Mouse (Mus musculus) limb, embryonic 10.5 days (tissue): ENCODE results near the gene Fzd9. TPM values are rescaled to one million over a fixed set of nuclear protein-coding genes. Genes with fewer than 3 reads are reported as not detected.
"Not testable (repeated sequence)": the region's sequence is repeated elsewhere in the genome, so short reads cannot be mapped to it uniquely, and the experiment has no call there.

Source experiments
- DNase-seq: peaks from one replicate; pipeline ENCODE4 v3.0.0-alpha.2; 2017; ENCODE audit warnings: low spot score
- H3K27ac ChIP-seq: fragments of 300-500 bp; sonication (generic); 2 replicates; pipeline ENCODE4 v1.5.1; 2016; ENCODE audit warnings: mild to moderate bottlenecking
- H3K27me3 ChIP-seq: fragments of 300-500 bp; sonication (generic); 2 replicates; pipeline ENCODE4 v1.6.1; 2016; ENCODE audit warnings: low read depth, mild to moderate bottlenecking; ENCODE audit not compliant: poor library complexity, severe bottlenecking
- H3K36me3 ChIP-seq: fragments of 300-500 bp; sonication (generic); 2 replicates; pipeline ENCODE4 v1.6.1; 2016; ENCODE audit warnings: mild to moderate bottlenecking, moderate library complexity
- H3K4me1 ChIP-seq: fragments of 300-500 bp; sonication (generic); 2 replicates; pipeline ENCODE4 v1.6.1; 2016
- H3K4me3 ChIP-seq: fragments of 300-500 bp; sonication (generic); 2 replicates; pipeline ENCODE4 v1.5.1; 2016; ENCODE audit warnings: mild to moderate bottlenecking, moderate library complexity
- H3K9me3 ChIP-seq: fragments of 300-500 bp; sonication (generic); replicated peaks from 2 replicates; pipeline ENCODE4 v1.6.1; 2016; ENCODE audit warnings: mild to moderate bottlenecking
- WGBS: fragments of 180-500 bp; shearing (Covaris S2); methylation state at CpG from one replicate; pipeline ENCODE4 v1.1.7; 2016; 5-methylcytosine and 5-hydroxymethylcytosine counted together
- polyA plus RNA-seq: library from polyadenylated mRNA; unstranded; fragments of >200 nt; fragmentation: Nextera tagmentation; extraction: Ambion mirVana; gene quantifications from 2 replicates; pipeline ENCODE4 v1.2.1, GENCODE M21; 2016

The Fzd9 gene
- polyA plus RNA-seq, 1 experiment from 2014 or later = 1.7 TPM

DNA sequence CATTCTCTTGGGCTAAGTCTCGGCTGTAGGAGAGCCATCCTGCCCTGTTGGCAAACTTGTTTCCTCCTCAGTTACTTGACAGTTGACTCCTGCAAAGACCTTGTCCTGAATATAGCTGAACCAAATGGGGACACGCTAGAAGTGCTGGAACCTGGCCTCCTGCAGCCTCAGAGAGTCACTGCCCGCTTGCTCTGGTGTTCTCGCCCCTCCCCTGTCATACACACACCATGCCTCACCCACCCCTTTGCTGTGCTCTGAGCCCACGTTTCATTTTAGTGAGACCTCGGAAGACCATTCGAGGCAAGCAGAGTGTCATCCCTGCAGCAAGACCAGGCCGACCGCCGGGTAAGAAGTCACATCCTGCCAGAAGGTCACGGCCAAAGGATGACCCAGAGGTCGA, 8.9 kb downstream of the Fzd9 start:
- 88% methylated on average over 12 of the region's 12 CpGs for WGBS
- Histone ChIP-seq H3K4me3 (no peak overlapping the region), H3K27ac (no peak overlapping the region), H3K4me1 (no peaks in the 10 kb centered on the region), H3K9me3 (no peaks in the 10 kb centered on the region), H3K36me3 (peaks cover 99% of the 10 kb centered on the region), H3K27me3 (no peaks in the 10 kb centered on the region)
- no peak for DNase-seq

DNA sequence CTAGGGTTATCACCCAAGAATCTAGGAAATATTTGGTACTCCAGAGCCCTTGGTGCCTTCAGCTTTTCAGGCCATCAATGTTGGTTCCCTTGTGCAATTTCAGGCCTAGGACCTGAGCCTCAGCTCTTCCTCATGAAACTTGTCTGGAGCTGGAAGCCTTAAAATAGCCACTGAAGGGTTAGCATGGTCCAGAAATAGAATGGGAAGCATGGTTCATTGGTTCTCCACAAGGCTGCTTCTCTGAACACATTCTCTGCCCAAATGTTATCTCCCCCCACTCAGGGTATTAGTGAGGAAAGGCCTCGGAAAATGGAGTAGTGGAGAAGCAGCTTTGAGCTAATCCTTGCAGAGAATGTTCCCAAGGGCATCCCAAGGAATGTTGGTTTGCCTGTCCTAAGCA, 9.6 kb downstream of the Fzd9 start:
- H3K27ac ChIP-seq = no peak overlapping the region
- WGBS = 85% methylated on average over 1 of the region's 1 CpGs
- H3K4me1 ChIP-seq = no peaks in the 10 kb centered on the region
- no peaks in the 10 kb centered on the region for H3K27me3 ChIP-seq
- no peaks in the 10 kb centered on the region for H3K9me3 ChIP-seq
- peaks cover 100% of the 10 kb centered on the region for H3K36me3 ChIP-seq
- DNase-seq = no peak
- H3K4me3 ChIP-seq = no peak overlapping the region

GRCm38 (mm10) chr5:135238832-135239231, 12.2 kb downstream of the Fzd9 start:
- Histone ChIP-seq H3K4me3 (no peak overlapping the region), H3K4me1 (no peaks in the 10 kb centered on the region), H3K27ac (no peak overlapping the region), H3K27me3 (no peaks in the 10 kb centered on the region), H3K36me3 (peaks cover 100% of the 10 kb centered on the region), H3K9me3 (no peaks in the 10 kb centered on the region)
- no peak for DNase-seq
- 83% methylated on average over 2 of the region's 2 CpGs for WGBS

GRCm38 (mm10) chr5:135236571-135236970, 14.5 kb downstream of the Fzd9 start:
- 58% methylated on average over 2 of the region's 2 CpGs for WGBS
- peaks cover 100% of the 10 kb centered on the region for H3K36me3 ChIP-seq
- H3K27ac ChIP-seq = no peak overlapping the region
- no peaks in the 10 kb centered on the region for H3K9me3 ChIP-seq
- no peaks in the 10 kb centered on the region for H3K4me1 ChIP-seq
- peak; percentile 72 for DNase-seq
- no peak overlapping the region for H3K4me3 ChIP-seq
- no peaks in the 10 kb centered on the region for H3K27me3 ChIP-seq

DNA sequence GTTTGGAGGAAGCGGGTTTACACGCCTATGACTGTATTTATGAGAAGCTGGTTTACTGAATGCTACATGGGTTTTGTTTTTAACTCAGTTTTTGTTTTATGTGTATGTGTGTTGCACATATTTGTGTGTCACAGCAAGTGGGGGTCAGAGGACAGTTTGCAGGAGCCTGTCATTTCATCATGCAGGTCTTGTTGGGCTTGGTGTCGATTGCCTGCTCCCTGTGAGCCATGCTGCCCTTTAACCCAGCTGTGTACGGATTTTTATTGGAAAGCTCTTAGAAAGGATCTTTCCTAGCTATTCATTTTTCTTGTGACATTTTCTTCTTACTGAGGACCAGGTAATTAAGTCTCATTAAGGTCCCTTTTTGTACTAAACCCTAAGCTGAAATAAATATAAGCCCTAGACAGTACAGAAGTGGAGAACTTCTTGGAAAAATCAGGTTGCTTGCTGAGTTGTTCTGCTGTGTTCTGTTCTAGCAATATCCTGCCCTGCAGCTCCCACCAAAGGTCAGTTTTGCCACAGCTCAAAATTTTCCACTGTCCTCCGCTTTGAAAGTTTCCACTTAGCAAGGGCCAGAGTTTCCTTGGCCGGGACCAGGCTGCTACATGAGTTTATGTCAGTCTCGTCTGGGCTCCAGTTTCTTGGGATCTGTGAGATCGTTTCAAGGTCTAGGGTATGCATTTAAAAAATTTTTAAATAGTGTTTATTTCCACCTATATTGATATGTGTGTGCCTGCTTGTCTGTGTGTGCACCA, 17.7 kb downstream of the Fzd9 start:
- Histone ChIP-seq H3K9me3 (no peaks in the 10 kb centered on the region), H3K4me1 (no peaks in the 10 kb centered on the region), H3K27me3 (no peaks in the 10 kb centered on the region), H3K36me3 (peaks cover 97% of the 10 kb centered on the region), H3K27ac (no peak overlapping the region), H3K4me3 (no peak overlapping the region)
- WGBS = 92% methylated on average over 8 of the region's 8 CpGs
- DNase-seq = no peak

DNA sequence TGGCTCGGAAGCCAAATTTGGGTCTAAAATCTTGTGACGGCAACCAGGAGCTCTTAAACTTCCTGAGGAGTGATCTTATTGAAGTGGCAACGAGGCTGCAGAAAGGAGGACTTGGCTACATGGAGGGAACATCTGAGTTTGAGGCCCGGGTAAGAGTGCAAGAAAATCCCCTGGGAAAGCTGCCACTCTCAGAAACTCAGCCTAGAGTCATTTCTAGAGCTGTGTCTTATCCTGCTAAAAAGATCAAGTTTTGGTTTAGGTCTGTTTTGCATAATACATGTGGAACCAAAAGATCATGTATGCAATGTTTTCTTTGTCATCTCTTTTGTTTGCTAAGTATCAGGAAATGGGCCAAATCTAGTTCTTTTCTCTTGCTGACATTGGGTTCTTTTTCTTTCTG, 20.8 kb downstream of the Fzd9 start:
- H3K27ac ChIP-seq = no peak overlapping the region

DNA sequence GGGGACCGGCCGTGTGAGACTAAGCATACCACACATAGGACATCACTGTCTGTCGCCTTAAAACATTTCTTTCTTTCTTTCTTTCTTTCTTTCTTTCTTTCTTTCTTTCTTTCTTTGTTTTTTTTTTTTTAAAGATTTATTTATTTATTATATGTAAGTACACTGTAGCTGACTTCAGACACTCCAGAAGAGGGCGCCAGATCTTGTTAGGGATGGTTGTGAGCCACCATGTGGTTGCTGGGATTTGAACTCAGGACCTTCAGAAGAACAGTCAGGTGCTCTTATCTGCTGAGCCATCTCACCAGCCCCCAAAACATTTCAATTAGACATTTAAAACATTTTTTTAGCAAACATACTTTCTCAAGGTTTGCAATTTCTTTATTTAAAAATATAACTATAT, 25.2 kb downstream of the Fzd9 start:
- H3K9me3 ChIP-seq, H3K4me1 ChIP-seq, H3K27ac ChIP-seq, H3K27me3 ChIP-seq, DNase-seq, H3K4me3 ChIP-seq: not testable (repeated sequence)
- WGBS = 94% methylated on average over 4 of the region's 4 CpGs
- H3K36me3 ChIP-seq = peaks cover 98% of the 10 kb centered on the region

More for the DNA sequence above, 20.8 kb downstream of the Fzd9 start:
- H3K27me3 ChIP-seq = no peaks in the 10 kb centered on the region
- H3K4me1 ChIP-seq = no peaks in the 10 kb centered on the region
- WGBS = 90% methylated on average over 4 of the region's 4 CpGs
- H3K4me3 ChIP-seq = no peak overlapping the region
- H3K36me3 ChIP-seq = peaks cover 97% of the 10 kb centered on the region
- no peak for DNase-seq
- no peaks in the 10 kb centered on the region for H3K9me3 ChIP-seq

DNA sequence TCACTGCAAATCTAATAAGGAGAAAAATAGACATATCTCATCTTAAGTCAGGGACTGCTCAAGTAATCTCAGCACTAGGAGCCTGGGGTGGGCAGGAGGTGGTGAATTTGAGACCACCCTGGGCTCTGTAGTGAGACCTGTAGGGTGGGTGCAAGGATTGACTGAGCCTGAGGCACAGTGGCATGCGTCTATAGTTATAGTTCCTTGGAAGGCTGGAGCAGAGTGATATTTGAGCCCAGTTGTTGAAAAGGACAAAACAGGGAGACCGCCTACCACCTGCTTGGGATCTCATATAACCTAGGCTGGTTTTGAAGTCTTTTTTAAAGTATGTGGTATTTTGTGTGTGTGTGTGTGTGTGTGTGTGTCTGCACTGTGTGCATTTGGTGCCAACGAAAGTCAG, 26.9 kb downstream of the Fzd9 start:
- H3K36me3 ChIP-seq = peaks cover 100% of the 10 kb centered on the region
- 95% methylated on average over 3 of the region's 3 CpGs for WGBS

DNA sequence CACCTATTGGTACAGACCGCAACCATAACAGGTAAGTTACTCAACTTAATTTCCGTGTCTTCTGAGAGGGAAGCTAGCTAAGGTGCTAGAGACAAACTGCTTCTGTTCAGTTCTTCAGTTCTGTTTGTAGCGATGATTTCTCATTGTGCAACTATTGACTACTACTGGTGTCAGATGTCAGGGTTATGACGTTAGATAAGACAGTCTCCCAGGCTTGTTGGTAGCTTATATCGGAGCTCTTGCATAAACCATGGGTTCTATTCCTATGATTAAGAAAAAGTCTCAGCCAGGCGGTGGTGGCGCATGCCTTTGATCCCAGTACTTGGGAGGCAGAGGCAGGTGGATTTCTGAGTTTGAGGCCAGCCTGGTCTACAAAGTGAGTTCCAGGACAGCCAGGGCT, 29.0 kb downstream of the Fzd9 start:
- WGBS = 97% methylated on average over 7 of the region's 7 CpGs
- Histone ChIP-seq H3K4me3 (no peak overlapping the region), H3K27ac (no peak overlapping the region), H3K27me3 (no peaks in the 10 kb centered on the region), H3K36me3 (peaks cover 100% of the 10 kb centered on the region), H3K4me1 (no peaks in the 10 kb centered on the region), H3K9me3 (no peaks in the 10 kb centered on the region)
- DNase-seq = no peak

More for the DNA sequence above, 26.9 kb downstream of the Fzd9 start:
- H3K27me3 ChIP-seq = no peaks in the 10 kb centered on the region
- H3K4me1 ChIP-seq = no peaks in the 10 kb centered on the region
- no peak overlapping the region for H3K4me3 ChIP-seq
- no peaks in the 10 kb centered on the region for H3K9me3 ChIP-seq
- DNase-seq = no peak
- H3K27ac ChIP-seq = no peak overlapping the region

- Histone ChIP-seq H3K9me3 (no peaks in the 10 kb centered on the region), H3K36me3 (peaks cover 100% of the 10 kb centered on the region), H3K27ac (no peak overlapping the region), H3K4me1 (no peaks in the 10 kb centered on the region), H3K4me3 (no peak overlapping the region), H3K27me3 (no peaks in the 10 kb centered on the region)
- no peak for DNase-seq
Observed at GRCm38 (mm10) chr5:135220941-135221340, 30.1 kb downstream of the Fzd9 start.

DNA sequence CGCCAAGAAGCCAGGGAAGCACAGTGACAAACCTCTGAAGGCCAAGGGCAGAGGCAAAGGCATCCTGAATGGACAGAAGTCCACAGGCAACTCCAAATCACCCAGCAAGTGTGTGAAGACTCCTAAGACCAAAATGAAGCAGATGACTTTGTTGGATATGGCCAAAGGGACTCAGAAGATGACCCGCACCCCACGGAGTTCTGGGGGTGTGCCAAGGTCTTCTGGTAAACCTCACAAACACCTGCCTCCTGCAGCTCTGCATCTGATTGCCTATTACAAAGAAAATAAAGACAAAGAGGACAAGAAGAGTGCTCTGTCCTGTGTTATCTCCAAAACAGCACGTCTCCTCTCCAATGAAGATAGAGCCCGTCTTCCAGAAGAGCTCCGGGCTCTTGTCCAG, 34.2 kb downstream of the Fzd9 start:
- H3K4me1 ChIP-seq = no peaks in the 10 kb centered on the region

DNA sequence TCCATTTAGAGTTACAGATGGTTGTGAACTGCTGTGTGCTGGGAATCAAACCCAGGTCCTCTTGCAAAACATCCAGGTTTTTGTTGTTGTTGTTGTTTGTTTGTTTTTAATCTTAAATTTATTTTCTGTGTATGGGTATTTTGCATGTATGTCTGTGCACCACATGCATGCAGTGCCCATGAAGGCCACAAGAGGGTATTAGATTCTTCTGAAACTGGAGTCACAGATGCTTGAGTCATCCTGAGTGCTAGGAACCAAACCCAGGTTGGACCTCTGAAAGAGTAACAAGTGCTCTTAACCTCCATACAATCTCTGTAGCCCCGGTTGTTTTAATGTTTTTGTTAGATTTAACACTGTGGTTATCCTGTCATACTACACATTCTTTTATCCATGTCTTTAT, 42.8 kb downstream of the Fzd9 start:
- no peaks in the 10 kb centered on the region for H3K9me3 ChIP-seq
- H3K4me3 ChIP-seq = no peak overlapping the region
- H3K4me1 ChIP-seq = no peaks in the 10 kb centered on the region
- H3K27ac ChIP-seq = no peak overlapping the region
- no peak for DNase-seq
- H3K27me3 ChIP-seq = no peaks in the 10 kb centered on the region
- H3K36me3 ChIP-seq = peaks cover 98% of the 10 kb centered on the region
- 95% methylated on average over 1 of the region's 1 CpGs for WGBS

More for the DNA sequence above, 34.2 kb downstream of the Fzd9 start:
- Histone ChIP-seq H3K9me3 (no peaks in the 10 kb centered on the region), H3K27ac (no peak overlapping the region), H3K36me3 (peaks cover 100% of the 10 kb centered on the region), H3K27me3 (no peaks in the 10 kb centered on the region), H3K4me3 (no peak overlapping the region)
- WGBS = 96% methylated on average over 6 of the region's 6 CpGs
- no peak for DNase-seq

DNA sequence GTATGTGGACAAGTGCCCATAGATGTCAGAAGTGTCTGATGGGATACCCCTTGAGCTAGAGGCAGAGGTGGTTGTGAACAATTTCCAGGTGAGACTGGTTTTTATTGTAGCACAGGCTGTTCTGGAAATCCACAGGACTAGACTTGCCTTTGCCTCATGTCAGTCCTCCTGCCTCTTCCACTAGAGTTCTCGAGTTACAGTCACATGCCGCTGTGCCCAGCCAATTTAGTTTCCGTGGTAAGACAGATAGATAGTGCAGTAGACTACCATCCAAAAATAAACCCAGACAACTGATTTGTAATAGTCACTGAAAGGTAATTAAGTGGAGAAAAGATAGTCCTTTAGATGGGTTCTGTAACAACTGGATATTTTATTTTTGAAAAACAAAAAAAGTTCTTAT, 48.3 kb downstream of the Fzd9 start:
- H3K36me3 ChIP-seq = peaks cover 97% of the 10 kb centered on the region
- H3K9me3 ChIP-seq = no peaks in the 10 kb centered on the region
- H3K4me1 ChIP-seq = no peaks in the 10 kb centered on the region
- no peak overlapping the region for H3K4me3 ChIP-seq
- no peak for DNase-seq
- 80% methylated on average over 3 of the region's 3 CpGs for WGBS
- no peaks in the 10 kb centered on the region for H3K27me3 ChIP-seq
- H3K27ac ChIP-seq = no peak overlapping the region
